Mouse (Mus musculus) stomach, embryonic 14.5 days (tissue): ENCODE results near the gene Chadl. TPM values are rescaled to one million over a fixed set of nuclear protein-coding genes. Genes with fewer than 3 reads are reported as not detected.
"Not testable (repeated sequence)": the region's sequence is repeated elsewhere in the genome, so short reads cannot be mapped to it uniquely, and the experiment has no call there.

Experiments used
- ATAC-seq: fragments of 200-750 bp; cut with Nextera tagmentation; 2 replicates; pipeline ENCODE4 v1.8.0; 2017; ENCODE audit warnings: low read depth, moderate TSS enrichment; ENCODE audit not compliant: insufficient number of reproducible peaks, insufficient read depth, low FRiP score
- H3K27ac ChIP-seq: fragments of 300-500 bp; sonication (generic); 2 replicates; pipeline ENCODE4 v1.5.1; 2014; ENCODE audit warnings: mild to moderate bottlenecking, low read length, moderate library complexity, mixed read lengths
- H3K27me3 ChIP-seq: fragments of 300-500 bp; sonication (generic); 2 replicates; pipeline ENCODE4 v1.6.1; 2014; ENCODE audit warnings: low read length, control low read depth, mixed read lengths; ENCODE audit not compliant: control insufficient read depth, insufficient read depth
- H3K36me3 ChIP-seq: fragments of 300-500 bp; sonication (generic); 2 replicates; pipeline ENCODE4 v1.6.1; 2014; ENCODE audit warnings: mild to moderate bottlenecking, control low read depth, low read length, moderate library complexity, mixed read lengths; ENCODE audit not compliant: control insufficient read depth, insufficient read depth
- H3K4me1 ChIP-seq: fragments of 300-500 bp; sonication (generic); 2 replicates; pipeline ENCODE4 v1.6.1; 2014; ENCODE audit warnings: low read length, control low read depth, mixed read lengths; ENCODE audit not compliant: control insufficient read depth, insufficient read depth
- H3K4me2 ChIP-seq: fragments of 300-500 bp; sonication (generic); replicated peaks from 2 replicates; pipeline ENCODE4 v1.6.1; 2014; ENCODE audit warnings: low read depth, low read length, control low read depth
- H3K4me3 ChIP-seq: fragments of 300-500 bp; sonication (generic); 2 replicates; pipeline ENCODE4 v1.5.1; 2014; ENCODE audit warnings: low read depth, low read length, control low read depth
- H3K9ac ChIP-seq: fragments of 300-500 bp; sonication (generic); replicated peaks from 2 replicates; pipeline ENCODE4 v1.6.1; 2014; ENCODE audit warnings: low read depth, mild to moderate bottlenecking, control low read depth, low read length, moderate library complexity, mixed read lengths
- H3K9me3 ChIP-seq: fragments of 300-500 bp; sonication (generic); 2 replicates; pipeline ENCODE4 v1.6.1; 2016; ENCODE audit warnings: low read depth, low read length, control low read depth; ENCODE audit not compliant: control insufficient read depth
- WGBS: fragments of 180-500 bp; shearing (Covaris S2); extraction: QIAGEN DNeasy Blood & Tissue Kit; methylation state at CpG from one replicate; pipeline ENCODE4 v1.1.7; 2014; 5-methylcytosine and 5-hydroxymethylcytosine counted together
- polyA plus RNA-seq: library from polyadenylated mRNA; unstranded; fragments of >200 nt; fragmentation: Nextera tagmentation; extraction: Ambion mirVana; gene quantifications from 2 replicates; pipeline ENCODE4 v1.2.1, GENCODE M21; 2014

Chadl gene
- polyA plus RNA-seq, 1 experiment from 2014 or later = 4.7 TPM

DNA sequence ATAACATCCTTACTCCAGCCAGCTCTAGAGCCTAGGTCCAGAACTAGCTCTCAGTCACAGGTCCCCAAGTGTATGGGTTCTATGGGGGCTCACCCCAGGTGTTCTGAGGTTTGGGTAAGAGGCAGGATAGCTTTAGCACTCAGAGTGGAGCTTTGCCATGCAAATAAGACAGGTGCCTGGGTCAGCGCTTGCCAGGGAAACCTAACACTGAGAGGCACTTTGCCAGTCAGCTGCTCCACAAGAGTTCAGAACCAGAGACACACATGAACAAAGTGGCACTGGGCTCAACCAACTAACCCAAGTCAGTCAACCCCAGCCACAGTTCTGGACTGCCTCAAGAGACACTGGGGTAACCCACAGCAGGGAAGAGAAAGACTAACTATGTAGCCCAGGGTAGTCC, 12.6 kb upstream of the Chadl start:
- no peak overlapping the region for H3K27ac ChIP-seq
- 96% methylated on average over 1 of the region's 1 CpGs for WGBS
- no peak overlapping the region for H3K9ac ChIP-seq
- H3K27me3 ChIP-seq = no peaks in the 10 kb centered on the region
- H3K4me3 ChIP-seq = no peak overlapping the region
- peaks cover 77% of the 10 kb centered on the region for H3K36me3 ChIP-seq
- no peak overlapping the region for H3K4me2 ChIP-seq
- H3K9me3 ChIP-seq = no peaks in the 10 kb centered on the region
- no peaks in the 10 kb centered on the region for H3K4me1 ChIP-seq
- no peak for ATAC-seq

DNA sequence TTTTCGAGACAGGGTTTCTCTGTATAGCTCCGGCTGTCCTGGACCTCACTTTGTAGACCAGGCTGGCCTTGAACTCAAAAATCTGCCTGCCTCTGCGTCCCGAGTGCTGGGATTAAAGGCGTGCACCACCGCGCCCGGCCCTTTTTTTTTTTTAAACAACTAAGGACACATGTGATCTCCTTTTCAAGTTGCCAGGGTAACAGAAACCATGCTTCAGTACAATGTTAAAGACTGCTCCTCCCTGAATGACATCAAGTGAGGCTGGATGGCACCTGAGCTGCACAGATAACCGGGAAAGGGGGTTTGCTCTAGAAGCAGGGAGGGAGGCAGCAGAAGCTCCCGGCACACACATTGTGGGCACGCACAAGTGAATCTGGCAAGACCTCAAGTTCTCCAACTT, 11.9 kb upstream of the Chadl start:
- Histone ChIP-seq H3K27ac (no peak overlapping the region), H3K36me3 (peaks cover 80% of the 10 kb centered on the region), H3K27me3 (no peaks in the 10 kb centered on the region), H3K4me3 (no peak overlapping the region), H3K9me3 (no peaks in the 10 kb centered on the region), H3K9ac (no peak overlapping the region), H3K4me1 (no peaks in the 10 kb centered on the region), H3K4me2 (no peak overlapping the region)
- WGBS = 94% methylated on average over 11 of the region's 11 CpGs
- no peak for ATAC-seq

- WGBS = 87% methylated on average over 3 of the region's 3 CpGs
- peaks cover 42% of the 10 kb centered on the region for H3K36me3 ChIP-seq
Observed at GRCm38 (mm10) chr15:81703094-81703489, 6.0 kb upstream of the Chadl start.

GRCm38 (mm10) chr15:81702306-81703093, 5.4 kb upstream of the Chadl start:
- Histone ChIP-seq H3K4me2 (no peak overlapping the region), H3K27ac (no peak overlapping the region), H3K36me3 (peaks cover 37% of the 10 kb centered on the region), H3K9ac (no peak overlapping the region), H3K4me3 (no peak overlapping the region), H3K9me3 (no peaks in the 10 kb centered on the region), H3K27me3 (no peaks in the 10 kb centered on the region), H3K4me1 (no peaks in the 10 kb centered on the region)
- ATAC-seq = no peak
- 86% methylated on average over 13 of the region's 13 CpGs for WGBS

More at GRCm38 (mm10) chr15:81703094-81703489, 6.0 kb upstream of the Chadl start:
- no peaks in the 10 kb centered on the region for H3K4me1 ChIP-seq
- no peak overlapping the region for H3K27ac ChIP-seq
- H3K4me3 ChIP-seq = no peak overlapping the region
- no peaks in the 10 kb centered on the region for H3K27me3 ChIP-seq
- no peak overlapping the region for H3K9ac ChIP-seq
- H3K4me2 ChIP-seq = no peak overlapping the region
- no peaks in the 10 kb centered on the region for H3K9me3 ChIP-seq
- ATAC-seq = no peak

- not testable (repeated sequence) for H3K9me3 ChIP-seq, H3K4me3 ChIP-seq, H3K27ac ChIP-seq, ATAC-seq, H3K4me1 ChIP-seq, H3K4me2 ChIP-seq, H3K27me3 ChIP-seq, H3K9ac ChIP-seq
- H3K36me3 ChIP-seq = peaks cover 30% of the 10 kb centered on the region
- WGBS = 79% methylated on average over 4 of the region's 4 CpGs
Observed at GRCm38 (mm10) chr15:81701350-81701749, 4.3 kb upstream of the Chadl start.

GRCm38 (mm10) chr15:81700601-81701000, 3.5 kb upstream of the Chadl start:
- H3K4me3 ChIP-seq = no peak overlapping the region
- no peak for ATAC-seq
- WGBS = 62% methylated on average over 8 of the region's 8 CpGs
- H3K36me3 ChIP-seq = peaks cover 22% of the 10 kb centered on the region
- H3K4me2 ChIP-seq = no peak overlapping the region
- no peaks in the 10 kb centered on the region for H3K4me1 ChIP-seq
- no peaks in the 10 kb centered on the region for H3K9me3 ChIP-seq
- 0 out of 2 replicates have a peak, but pooled peaks cover 2% of the 10 kb centered on the region for H3K27me3 ChIP-seq
- H3K27ac ChIP-seq = no peak overlapping the region
- H3K9ac ChIP-seq = no peak overlapping the region

DNA sequence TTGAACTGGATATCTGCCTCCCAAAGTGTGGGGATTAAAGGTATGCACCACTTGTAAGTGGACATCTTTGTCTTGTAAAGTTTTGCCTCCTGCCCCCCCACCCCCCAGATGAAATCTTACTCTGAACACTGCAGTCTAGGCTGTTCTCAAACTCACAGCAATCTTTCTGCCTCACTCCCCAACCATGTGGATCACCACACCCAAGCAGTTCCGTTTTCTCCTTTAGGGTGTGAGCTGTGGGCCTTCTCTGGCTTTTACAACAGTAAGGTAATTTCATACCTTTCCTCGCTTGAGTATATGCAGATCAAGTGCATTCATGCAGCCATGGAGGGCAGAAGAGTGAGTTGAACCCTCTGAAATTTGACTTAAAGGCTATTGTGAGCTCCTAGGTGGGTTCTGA, 3.1 kb upstream of the Chadl start:
- Histone ChIP-seq H3K9me3 (no peaks in the 10 kb centered on the region), H3K36me3 (peaks cover 18% of the 10 kb centered on the region), H3K27ac (no peak overlapping the region), H3K4me1 (no peaks in the 10 kb centered on the region), H3K4me2 (no peak overlapping the region), H3K27me3 (0 out of 2 replicates have a peak, but pooled peaks cover 2% of the 10 kb centered on the region), H3K9ac (no peak overlapping the region), H3K4me3 (no peak overlapping the region)
- no peak for ATAC-seq
- WGBS = 57% methylated on average over 2 of the region's 2 CpGs

DNA sequence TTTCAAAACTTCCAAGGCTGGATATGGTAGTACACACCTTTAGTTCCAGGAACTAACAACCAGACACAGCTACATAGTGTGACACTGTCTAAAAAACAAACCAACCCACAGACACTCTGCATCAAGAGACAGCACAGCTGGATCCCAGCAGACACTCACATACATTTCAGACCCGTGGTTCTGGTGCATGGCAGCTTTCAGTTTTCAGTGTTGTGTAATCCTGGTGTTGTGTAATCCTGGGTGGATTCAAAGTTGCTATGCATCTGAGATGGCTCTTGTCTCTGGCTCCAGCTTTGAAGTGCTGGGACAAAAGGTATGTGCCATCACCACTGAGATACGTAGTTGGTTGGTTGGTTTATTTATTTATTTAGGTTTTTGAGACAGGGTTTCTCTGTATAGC, 1.4 kb upstream of the Chadl start:
- H3K9me3 ChIP-seq = no peaks in the 10 kb centered on the region
- H3K4me2 ChIP-seq = no peak overlapping the region
- H3K9ac ChIP-seq = no peak overlapping the region
- H3K4me3 ChIP-seq = no peak overlapping the region
- ATAC-seq = no peak
- peaks cover 5% of the 10 kb centered on the region; the same call in 1 of the 2 replicates for H3K4me1 ChIP-seq
- peaks cover 3% of the 10 kb centered on the region for H3K36me3 ChIP-seq
- 61% methylated on average over 2 of the region's 2 CpGs for WGBS
- peaks cover 13% of the 10 kb centered on the region; the same call in 1 of the 2 replicates for H3K27me3 ChIP-seq
- no peak overlapping the region for H3K27ac ChIP-seq
